Mouse (Mus musculus) lung, postnatal 25 days (tissue): ENCODE data around the gene Gm17657.
"Not testable (repeated sequence)": the region's sequence is repeated elsewhere in the genome, so short reads cannot be mapped to it uniquely, and the experiment has no call there.

Source experiments
- DNase-seq: peaks from one replicate; pipeline ENCODE4 v3.0.0; 2022; ENCODE audit warnings: low spot score

Gene Gm17657

GRCm38 (mm10) chr17:29548494-29548893, 944 bp downstream of the Gm17657 start:
- no peak for DNase-seq

GRCm38 (mm10) chr17:29545241-29545640, 4.2 kb downstream of the Gm17657 start:
- DNase-seq: no peak

- DNase-seq: no peak
Observed at GRCm38 (mm10) chr17:29544064-29544463, 5.4 kb downstream of the Gm17657 start.

GRCm38 (mm10) chr17:29542831-29543690, 6.4 kb downstream of the Gm17657 start:
- no peak for DNase-seq

- DNase-seq: peak; percentile 85
Observed at GRCm38 (mm10) chr17:29541419-29541818, 8.0 kb downstream of the Gm17657 start.

- DNase-seq: no peak
Observed at GRCm38 (mm10) chr17:29540426-29540825, 9.0 kb downstream of the Gm17657 start.

DNA sequence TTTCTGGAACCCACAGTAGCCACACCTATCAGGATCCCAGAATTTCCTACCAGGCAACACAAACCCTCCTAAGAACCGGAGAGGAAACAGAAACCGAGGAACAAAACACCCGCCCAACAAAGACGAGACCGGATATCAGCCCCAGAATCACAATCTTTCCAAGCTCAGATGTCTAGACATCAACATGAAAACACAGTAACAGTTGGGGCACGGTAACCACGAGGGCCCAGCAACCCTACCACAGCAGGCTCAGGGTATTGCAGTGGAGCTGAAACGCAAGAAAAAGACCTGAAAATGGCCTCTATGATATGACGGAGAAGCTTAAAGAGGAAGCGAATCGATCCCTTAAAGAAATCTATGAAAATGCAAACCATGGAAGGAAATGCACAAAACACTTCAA, 15.6 kb downstream of the Gm17657 start:
- no peak for DNase-seq

DNA sequence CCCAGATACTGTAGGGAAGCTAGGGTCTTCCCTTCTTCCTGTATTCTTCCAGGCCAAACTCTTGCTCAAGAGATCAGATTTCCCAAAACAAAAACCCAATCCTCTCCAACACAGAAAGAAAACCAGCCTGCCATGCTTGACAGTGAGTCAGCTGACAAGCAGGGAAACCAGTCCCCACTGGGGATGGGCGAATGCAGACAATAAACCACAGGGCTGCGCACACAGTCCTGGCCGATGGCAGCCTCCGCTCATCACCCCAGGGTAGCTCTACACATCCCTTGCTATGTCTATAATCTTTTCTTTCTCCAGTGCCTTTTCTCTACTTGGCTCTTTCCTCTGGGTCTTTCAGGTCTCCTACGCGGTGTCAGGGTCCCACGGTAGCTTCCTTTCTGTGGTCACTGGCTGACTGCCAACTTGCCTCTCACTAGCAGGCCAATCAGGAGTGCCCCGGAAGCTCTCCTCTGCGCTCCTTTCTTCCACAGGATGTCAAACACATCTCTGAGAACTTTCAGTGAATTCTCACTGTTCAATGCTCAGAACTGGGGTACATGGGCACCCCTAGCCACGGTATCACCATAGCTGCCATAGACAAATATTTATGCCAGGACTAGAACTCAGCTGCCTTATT, 17.6 kb downstream of the Gm17657 start:
- DNase-seq: no peak

DNA sequence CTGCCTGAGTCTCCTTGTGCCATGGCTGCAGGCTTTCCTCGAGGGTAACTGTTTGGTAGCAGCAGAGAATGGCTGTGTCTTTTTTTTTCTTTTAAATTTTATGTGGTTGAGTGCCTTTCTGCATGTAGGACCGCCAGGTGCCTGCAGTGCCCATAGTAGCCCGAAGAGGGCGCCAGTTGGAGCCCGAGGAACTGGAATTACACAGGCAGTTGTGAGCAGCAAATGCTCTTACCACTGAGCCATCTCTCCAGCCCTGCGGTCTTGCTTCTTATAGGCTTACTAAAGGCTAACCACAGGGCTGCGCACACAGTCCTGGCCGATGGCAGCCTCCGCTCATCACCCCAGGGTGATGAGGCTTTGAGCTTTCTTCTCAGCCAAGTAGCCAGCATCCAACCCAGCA, 18.2 kb downstream of the Gm17657 start:
- no peak for DNase-seq

GRCm38 (mm10) chr17:29530508-29530907, 18.9 kb downstream of the Gm17657 start:
- no peak for DNase-seq

- DNase-seq: no peak
Observed at GRCm38 (mm10) chr17:29528568-29529187, 20.8 kb downstream of the Gm17657 start.

DNA sequence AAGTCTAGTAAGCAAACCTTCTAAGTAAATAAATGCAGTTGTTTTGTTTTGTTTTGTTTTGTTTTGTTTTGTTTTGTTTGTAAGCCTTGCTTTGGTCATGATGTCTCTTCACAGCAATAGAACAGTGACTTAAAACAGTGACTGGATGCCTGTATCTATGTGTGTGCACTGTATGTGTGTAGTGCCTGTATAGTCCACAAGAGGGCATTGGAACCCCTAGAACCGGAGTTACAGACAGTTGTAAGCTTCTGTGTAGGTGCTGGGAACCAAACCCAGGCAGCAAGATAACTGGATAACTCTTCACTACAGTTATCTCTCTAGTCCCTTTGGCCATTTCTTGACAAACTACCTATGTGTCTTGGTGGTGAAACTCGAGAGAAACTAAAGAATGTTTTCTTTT, 23.8 kb downstream of the Gm17657 start:
- DNase-seq: no peak

GRCm38 (mm10) chr17:29519731-29520130, 29.7 kb downstream of the Gm17657 start:
- DNase-seq: no peak

GRCm38 (mm10) chr17:29518665-29519064, 30.8 kb downstream of the Gm17657 start:
- DNase-seq: not testable (repeated sequence)

GRCm38 (mm10) chr17:29514435-29514834, 35.0 kb downstream of the Gm17657 start:
- peak; percentile 83 for DNase-seq

- peak; percentile 80 for DNase-seq
Observed at GRCm38 (mm10) chr17:29513044-29513730, 36.3 kb downstream of the Gm17657 start.

DNA sequence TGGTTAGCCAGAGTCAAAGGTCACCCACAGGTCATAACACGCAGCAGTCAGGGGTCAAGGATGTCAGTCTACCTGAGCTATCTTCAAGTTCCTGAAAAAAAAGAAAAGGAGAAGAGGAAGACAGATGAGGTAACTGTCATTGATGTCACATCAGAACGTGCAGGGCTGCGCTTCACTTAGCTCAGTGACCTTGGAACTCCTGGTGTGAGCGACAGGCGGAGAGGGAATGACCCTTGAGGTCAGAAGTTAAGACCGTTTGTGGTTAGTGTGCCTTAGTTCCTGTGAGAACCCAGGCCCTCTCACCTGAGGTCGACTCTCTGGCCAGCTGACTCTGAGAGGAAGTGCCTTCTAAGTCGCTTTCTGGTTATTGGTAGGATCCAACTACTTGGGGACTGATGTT, 38.7 kb downstream of the Gm17657 start:
- DNase-seq: no peak

GRCm38 (mm10) chr17:29508927-29509608, 40.4 kb downstream of the Gm17657 start:
- DNase-seq: no peak

GRCm38 (mm10) chr17:29503700-29504099, 45.7 kb downstream of the Gm17657 start:
- no peak for DNase-seq

DNA sequence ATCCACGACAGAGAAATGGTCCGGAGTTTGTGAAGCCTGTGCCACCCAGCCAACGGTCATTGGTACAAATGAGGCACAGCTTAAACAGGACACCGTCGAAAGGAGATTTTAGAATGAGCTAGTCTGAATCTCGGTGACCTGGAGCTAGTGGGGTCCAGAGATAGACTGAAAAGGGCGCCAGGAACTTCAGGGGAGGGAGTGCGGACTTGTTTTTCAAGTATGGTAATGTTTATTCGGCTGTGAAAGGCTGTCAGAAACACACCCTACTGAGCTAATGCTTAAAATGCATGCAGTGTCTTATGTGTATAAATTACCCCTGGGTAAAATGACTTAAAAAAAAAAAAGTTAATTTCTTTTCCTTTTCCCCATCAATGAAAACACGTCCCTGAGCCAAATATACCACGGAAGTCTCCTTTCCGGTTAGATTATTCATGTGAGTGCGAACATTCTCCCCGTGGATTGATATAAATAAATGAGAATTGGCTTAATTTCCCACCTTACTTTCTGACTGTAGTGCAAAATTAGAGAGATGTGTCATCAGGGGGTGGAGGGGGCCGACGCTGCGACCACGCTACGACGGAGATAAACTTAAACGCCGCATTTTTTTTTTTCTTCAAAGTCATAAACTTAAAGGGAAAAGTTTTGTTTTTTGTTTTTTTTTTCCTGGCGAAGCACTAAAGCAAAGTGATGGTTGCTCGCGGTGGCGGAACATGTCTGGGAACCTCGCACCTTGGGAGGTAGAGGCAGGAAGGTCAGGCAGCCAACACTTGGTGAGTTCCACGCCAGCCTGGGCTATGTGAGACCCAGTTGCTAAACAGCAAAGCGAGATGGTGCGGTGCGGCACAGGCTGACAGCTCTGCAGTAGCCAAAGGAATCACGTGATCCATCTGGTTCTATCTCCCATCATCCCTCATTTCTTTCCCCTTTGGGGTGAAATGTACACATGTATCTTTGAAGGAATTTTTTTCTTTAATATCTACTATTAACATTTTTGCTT, 46.5 kb downstream of the Gm17657 start:
- DNase-seq: no peak
